Mouse (Mus musculus) megakaryocyte, embryonic 14.5 days (primary cell): ENCODE data around the gene Kdelr3.

Source experiments
- FLI1 ChIP-seq: IDR thresholded peaks from 2 replicates; pipeline ENCODE4 v1.6.1; 2012; ENCODE audit warnings: low read length, inconsistent platforms, mixed read lengths
- GATA1 ChIP-seq: IDR thresholded peaks from 3 replicates; pipeline ENCODE4 v1.6.1; 2012; ENCODE audit warnings: mixed read lengths, low read length, inconsistent platforms, borderline replicate concordance

DNA sequence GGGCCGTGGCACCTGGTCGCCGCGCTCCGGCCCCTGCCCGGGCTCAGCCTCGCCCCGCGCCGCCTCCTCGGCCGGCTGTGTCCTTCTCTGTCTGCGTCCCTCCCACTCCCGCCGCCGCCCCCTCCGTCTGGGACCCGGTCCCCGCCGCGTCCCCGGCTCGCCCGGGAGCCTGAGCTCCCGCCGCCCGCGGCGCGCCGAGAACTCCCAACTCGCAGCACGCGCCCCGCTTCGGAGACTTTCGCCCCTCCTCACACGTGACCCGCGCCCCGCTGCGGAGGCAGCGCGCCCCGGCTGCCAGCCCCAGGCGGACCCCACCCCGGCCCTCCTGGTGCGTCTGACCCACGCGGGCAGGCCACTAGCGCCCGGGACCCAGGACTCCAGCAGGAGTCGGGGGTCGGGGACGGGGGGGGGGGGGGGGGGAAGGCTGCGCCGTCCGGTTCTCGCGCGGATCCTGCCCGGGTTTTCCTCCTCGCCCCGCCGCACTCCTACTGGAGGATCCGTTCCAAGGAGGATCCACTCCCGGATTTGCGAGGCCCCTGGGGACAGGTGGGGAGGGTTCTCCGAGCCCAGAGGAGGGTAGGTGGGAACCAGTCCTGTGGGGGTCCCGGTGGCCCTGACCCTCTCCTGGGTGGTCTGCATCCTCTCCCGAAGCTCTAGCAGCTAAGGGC lies 10.5 kb upstream of the Kdelr3 start:
- TF ChIP-seq GATA1 (no peak), FLI1 (no peak)
